Mouse (Mus musculus): ENCODE data around the gene Usp27x.

Gene Usp27x

GRCm38 (mm10) chrX:7375716-7376480 is at the start of gene Usp27x:
Gene Usp27x (minus strand): TSS chrX:7375830.
- peak; percentile 88 for DNase-seq (ENCODE audit: inconsistent ontology term)

- peak; percentile 49 for DNase-seq (ENCODE audit: inconsistent ontology term)
These were observed 47.1 kb upstream of the Usp27x start for GRCm38 (mm10) chrX:7422691-7423111.

- DNase-seq (ENCODE audit: inconsistent ontology term): no peak
These were observed 46.5 kb upstream of the Usp27x start for GRCm38 (mm10) chrX:7422166-7422565.

GRCm38 (mm10) chrX:7421016-7421415 is 45.4 kb upstream of the Usp27x start:
- peak; percentile 52 for DNase-seq (ENCODE audit: inconsistent ontology term)

DNA sequence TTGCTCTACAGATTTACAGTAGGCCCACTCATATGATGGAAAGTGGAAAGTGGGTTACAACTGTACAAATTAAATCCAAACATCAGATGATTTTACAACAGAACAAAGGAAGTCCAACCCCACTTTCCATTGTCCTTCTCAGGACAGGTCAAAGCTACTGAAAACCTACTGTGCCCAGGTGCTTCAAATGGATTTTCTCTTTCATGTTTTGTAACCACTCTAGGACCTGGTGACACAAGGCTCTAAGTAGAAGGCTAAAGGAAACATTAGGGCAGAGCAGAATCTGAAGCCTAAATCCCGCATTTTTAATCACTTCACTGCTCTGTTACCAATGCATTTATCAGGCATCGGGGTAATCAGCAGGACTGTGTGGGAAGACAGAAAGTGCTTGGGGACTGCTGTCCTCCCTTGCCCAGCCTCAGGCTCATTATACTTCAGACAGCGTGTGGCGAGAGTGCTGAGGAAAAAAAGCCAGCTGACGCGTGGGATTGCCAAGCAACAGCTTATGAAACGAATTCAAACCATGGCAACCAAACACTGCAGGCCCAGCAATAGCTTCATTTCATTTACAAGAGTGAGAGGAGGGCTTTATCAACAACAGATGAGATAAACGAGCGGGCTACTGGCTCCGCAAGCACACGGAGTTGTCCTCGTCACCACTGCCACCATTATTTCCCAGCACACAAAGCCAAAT is 40.7 kb upstream of the Usp27x start:
- peak; percentile 59 for DNase-seq (ENCODE audit: inconsistent ontology term)

DNA sequence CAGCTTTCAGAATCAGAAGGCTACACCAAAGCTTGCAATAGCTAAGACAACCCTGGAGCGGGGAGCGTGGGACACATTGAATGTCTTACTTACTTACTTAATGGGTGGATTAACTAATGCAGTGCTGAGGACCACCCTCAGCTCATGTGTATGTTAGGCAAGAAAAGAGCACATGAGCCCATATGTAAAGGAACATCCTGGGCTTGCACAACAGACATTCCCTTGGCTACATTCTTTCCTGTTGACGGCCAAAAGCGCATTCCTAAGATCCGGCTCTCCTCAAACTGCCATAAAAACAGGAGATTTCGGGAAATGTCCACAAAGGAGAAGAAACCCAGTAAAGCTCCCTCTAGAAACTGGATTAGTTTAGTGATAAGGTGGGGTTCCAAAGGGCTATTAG is 39.7 kb upstream of the Usp27x start:
- DNase-seq (ENCODE audit: inconsistent ontology term): no peak

GRCm38 (mm10) chrX:7412239-7413033 is 36.8 kb upstream of the Usp27x start:
- DNase-seq (ENCODE audit: inconsistent ontology term): no peak

GRCm38 (mm10) chrX:7376586-7376985 is 956 bp upstream of the Usp27x start:
- no peak for DNase-seq (ENCODE audit: inconsistent ontology term)

DNA sequence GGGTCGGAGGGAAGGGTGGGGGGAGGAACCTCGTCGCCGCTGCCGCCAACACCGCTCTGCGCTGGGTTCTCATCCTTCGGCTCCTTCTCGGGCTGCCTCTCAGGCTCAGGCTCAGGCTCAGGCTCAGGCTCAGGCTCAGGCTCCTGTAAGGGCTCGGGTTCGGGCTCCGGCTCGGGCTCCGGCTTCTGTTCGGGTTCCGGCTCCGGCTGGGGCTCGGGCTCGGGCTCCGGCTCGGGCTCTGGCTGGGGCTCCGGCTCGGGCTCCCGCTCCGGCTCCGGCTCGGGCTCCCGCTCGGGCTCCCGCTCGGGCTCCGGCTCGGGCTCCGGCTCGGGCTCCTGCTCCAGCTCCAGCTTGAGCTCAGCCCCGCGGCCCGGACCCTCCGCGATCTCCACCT is 311 bp downstream of the Usp27x start:
- DNase-seq (ENCODE audit: inconsistent ontology term): no peak

- DNase-seq (ENCODE audit: inconsistent ontology term): no peak
These were observed 50.2 kb downstream of the Usp27x start for GRCm38 (mm10) chrX:7325455-7325854.

DNA sequence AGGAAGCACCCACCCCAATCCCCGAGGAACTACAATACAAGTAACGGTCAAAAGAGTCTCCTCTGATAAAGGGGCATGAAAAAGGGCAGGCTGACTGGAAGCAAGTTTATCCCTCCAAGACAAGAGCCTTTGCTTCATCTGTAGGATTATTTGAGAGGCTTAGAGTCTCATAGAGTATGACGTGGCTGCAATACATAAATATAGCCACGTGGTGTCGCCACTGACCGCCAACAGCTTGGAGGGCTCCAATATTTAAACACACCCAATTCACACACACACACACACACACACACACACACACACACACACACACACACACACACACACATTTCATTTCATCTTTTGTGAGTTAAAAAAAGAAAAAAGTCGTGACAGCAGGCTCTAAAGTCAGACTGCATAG is 53.3 kb downstream of the Usp27x start:
- peak; percentile 17 for DNase-seq (ENCODE audit: inconsistent ontology term)
